Mouse (Mus musculus) spleen, postnatal 10 days (tissue): ENCODE measurements around the gene Phactr1.

ENCODE experiments used
- DNase-seq, 2 experiments: peaks; one replicate each; pipeline ENCODE4 v3.0.0; 2021 to 2022; ENCODE audit warnings: low spot score in 2 of 2

Gene Phactr1

DNA sequence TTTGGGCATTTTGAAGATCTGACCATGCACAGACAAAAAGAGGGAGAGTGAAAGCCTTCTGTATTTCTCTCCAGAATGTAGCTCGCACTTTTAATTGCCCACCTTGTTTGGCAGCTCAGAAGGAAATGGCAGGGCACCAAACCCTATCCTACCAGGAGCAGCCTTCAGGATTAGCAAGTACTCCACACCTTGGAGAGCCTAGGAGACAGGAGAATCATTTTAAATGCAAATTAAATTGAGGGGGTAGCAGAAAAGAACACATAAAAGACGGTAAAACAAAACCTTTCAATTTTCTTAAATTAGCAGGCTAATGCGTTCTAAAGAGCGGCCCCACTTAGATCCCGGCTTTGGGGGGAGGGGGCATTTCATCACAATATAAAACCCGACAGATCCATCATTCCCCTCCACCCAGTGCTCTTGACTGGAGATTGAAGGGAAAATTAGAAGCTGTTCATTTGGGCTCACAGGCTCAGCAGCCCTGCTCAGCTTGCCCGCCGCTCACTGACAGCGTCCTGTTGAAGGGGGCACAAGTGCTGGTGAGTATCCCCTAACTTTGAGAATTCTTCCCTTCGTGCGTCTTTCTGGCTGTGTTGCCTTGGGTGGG is at the start of gene Phactr1:
Gene Phactr1 (plus strand): TSS at position 233 of the 604 bp plus-strand sequence.
- no peak for DNase-seq

DNA sequence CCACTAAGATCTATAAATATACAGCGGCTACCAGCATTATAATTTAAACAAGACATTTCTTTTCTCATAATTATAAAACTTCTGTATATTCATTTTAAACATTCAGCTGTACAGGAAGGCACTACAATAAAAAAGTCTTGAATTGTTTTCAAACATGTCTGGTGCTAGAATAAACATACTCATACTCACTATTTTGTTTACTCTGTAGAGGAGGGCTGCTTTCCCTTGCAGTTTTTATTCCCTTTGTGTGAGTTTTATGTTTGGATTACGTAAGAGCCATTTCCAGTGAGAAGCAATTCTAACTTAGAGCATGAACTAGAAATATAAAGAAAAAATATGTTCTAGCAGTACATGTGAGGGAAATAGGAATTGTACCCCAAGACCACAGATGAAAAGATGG is 45.5 kb upstream of the Phactr1 start:
- DNase-seq: no peak

DNA sequence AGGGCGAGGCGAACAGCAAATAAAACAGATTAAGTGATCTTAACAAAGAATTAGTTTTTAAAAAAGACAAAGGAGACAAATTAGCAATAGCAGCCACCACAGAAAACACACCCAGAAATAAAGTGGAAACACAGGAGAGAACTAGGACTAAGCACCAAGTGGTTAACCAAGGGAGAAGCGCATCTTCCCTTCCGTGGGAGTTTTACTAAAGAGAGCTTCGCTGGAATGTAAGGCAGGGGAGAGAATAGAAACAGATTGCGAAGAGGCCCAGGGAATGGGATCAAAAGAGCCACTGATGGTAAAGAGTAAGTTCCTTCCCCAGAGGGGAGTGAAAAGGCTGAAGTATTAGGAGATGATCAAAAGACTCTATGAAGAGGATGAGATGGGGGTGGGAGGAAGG is 30.2 kb upstream of the Phactr1 start:
- no peak for DNase-seq

DNA sequence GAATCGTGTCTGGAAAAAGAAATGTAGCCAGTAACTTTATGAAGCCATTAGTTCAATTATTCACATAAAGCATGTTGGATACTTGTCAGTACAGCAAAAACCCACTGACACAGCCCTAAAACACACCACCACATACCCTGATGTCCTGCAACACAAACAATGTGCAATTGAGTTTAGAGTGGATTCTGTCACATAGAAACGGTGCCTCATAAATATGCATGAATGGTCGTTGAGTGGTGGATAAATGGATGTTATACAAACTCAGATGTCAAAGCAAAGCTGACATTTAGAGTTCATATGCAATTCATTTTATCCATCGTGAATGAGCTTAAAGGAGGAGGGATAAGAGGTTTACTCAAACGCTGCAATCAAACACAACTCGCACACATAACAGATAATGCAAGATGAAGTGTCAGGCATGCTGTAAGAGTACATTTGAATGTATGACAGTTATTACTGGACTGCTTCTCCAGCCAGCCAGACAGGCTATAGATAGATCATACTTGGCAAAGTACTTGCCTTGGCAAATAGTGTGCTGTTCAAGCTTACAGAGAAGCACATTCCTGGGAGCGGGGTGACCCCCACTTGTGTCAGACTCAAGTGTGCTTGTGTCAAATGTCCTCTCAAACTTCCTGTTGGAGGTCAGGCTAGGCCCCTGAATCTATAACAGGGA is 23.6 kb upstream of the Phactr1 start:
- no peak for DNase-seq

DNA sequence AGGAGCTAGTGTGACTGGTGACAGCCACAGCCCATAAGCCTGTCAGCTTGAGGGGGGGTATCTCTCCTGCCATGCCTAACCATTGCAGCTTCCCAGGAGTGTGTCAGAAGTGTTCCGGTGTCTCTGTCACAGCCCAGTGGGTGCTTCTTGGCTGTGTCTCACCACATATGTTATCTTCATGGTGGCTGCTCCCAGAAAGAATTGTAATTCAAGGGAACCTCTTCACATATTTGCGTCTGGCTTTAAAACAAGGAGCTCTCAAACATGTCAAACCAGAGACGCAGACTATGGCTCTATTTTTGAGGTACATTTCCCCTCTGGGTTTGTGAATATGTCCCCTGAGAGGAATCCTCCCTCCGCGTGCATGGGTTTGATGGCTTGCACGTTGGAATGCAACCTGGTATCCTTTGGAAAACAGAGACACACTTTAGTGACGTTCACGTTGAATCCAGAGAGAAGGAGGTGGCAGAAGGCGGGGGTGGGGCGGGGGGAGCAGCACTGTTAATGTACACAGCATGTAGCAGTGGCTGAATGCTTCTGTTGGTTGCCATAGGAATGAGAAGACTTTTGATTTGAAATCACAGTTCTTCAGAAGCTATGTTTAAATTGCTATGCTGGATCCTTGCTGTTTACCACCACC is 8.7 kb upstream of the Phactr1 start:
- DNase-seq: no peak

DNA sequence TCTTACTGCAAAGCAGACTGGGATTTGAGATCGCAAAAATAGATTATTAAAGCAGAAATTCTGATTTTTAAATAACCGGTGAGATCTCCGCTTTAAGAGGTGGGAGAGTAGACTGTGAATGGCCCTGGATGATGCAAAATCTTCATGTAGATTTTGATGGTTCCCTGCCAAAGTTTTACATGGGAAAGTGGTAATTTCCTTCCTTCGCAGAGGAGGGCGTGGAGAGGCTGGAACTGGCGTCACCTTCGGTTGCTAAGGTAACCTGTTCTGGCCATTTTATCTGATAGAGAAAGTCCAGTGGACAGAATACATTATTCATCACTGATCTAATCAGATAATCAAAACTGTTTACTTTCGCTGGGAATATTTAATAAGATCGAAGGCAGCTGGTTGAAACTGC is 876 bp downstream of the Phactr1 start:
- DNase-seq: no peak

DNA sequence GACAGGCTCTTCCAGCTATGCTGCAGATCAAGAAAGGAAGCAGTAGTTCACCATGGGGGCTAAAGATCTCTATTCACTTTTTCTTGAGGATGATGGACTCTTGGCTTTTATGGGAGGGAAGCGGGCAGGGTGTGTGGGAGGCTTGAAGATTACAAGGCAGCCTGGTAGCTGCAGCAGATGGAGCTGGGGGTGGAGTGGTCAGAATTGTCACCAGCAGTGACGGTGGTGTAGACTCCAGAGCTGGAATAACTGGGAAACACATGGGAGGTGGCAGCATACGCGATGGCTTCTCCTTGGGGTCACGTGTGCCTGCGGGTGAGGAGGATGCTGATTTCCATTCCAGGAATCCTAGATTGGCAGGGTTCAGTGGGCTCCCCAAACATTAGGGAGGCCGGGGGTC is 3.8 kb downstream of the Phactr1 start:
- DNase-seq: no peak

DNA sequence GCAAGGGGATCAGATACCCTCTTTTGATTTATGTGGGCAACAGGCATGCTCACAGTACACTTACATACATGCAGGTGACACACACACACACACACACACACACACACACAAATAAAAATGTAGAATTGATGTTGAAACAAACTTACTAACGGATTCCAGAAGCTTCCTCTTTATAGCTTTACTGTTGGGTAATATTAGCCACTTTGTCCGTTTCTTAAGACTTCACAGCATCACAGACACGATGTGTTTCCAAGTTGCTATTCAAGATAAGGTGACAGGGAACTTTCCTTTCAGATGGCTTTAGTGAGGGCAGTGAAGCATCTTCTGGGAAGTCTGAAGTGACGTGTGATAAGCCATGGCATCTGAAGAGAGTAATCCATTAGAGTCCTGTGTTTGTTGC is 11.8 kb downstream of the Phactr1 start:
- no peak for DNase-seq

DNA sequence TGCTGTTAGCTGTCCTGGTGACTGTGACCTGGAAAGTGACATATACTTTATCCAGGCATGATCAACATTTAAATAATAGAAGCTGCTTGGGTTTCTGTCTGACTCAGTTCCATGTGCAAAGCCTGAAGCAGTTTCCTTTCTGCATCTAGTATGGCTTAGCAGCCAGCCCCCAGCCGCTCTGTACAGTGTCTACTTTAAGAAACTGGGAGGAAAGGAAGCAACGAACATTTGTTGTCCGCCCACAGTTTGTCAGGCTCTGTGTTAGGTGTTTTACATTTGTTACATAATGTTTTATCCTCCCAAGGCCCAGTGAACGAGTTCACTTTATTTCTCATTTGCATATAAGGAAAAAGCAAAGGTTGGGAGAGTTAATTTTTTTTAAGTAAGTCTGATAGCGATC is 16.2 kb downstream of the Phactr1 start:
- no peak for DNase-seq

DNA sequence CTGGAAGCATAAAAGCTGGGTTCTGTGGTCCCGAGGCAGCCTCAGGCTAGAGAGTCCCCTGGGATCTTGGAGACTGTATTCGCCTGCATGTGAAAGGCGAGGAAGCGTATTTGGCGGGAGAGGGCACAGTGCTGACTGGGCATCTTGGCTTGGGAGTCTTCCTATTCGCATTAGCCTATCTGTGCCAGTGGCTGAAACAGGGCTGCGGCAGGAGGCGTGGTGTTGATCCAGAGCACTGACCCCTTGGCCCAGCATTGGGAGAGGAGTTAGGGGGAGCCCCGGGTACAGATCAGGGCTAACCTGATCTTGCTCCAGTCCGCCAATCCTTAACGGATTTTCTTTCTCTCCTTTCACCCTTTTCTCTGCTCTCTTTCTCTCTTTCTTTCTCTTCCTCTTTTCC is 28.7 kb downstream of the Phactr1 start:
- DNase-seq: no peak

DNA sequence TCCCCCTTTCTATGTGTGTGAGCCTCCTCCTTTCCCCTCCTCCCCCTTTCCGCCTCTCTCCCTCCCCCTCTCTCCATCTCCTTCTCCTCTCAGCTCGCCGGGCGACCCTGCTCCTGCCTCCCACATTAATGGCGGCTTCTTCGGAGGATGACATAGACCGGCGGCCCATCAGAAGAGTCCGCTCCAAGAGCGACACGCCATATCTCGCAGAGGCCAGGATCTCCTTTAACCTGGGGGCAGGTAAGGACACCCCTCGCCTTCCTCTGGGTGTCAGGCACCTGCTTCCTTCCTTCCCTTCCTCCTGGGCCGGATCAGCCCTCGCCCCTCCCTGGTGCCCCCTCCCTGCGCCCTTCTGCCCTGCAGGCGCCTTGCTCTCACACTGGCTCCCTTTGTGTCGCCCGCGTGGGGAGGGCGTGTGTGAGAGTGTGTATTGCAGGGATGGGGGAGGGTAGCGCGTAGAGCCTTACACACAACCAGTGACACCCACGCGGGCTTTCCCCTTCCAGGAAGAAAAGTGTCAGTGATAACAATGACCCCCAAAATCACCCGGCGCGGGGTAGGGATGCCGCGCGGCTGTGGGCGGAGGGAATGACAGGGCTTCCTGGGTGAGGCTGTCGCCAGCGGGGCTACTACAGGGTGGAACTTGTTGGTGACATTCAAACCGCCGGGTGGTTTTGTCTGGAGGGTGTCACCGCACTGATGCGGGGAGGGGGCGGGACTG is 29.3 kb downstream of the Phactr1 start:
- no peak for DNase-seq

DNA sequence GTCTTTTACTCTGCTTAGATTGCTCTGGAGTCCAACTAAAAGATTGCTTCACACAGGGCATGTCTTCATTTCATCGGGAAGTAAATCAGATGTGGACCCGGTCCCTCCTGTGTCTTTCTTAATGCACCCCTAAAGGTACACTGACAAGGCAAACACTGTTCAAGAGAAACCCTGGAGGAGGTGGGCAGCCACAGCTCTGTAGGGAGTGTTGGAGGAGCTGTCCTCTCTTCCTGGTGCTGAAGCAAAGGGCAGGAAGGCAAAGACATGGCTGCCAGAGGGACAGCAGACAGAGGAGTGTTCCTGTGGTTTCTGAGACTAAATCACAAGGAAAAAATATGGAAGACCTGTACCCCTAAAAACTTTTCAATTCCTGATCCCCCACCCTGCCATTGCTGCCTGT is 31.1 kb downstream of the Phactr1 start:
- peak in 1 of 2 experiments; percentile 22 for DNase-seq

DNA sequence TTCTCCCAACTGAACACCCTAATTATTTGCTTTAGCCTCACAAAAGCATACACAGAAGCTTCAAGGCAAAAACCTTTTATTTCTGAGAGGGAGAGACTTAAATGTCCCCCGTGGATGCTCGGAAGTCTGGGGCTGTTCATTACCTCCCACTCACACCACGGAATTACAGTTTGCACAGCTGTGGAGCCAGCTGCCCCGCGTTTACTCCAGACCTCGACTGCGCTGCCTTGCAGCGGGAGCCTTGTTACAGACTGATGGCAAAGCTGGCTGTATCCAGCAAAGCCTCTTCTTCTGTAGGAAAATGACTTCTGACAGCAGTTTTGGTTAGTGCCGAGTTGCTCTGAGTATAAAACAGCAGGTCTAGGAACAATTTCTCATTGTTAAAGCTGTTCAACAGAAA is 39.0 kb downstream of the Phactr1 start:
- no peak for DNase-seq

DNA sequence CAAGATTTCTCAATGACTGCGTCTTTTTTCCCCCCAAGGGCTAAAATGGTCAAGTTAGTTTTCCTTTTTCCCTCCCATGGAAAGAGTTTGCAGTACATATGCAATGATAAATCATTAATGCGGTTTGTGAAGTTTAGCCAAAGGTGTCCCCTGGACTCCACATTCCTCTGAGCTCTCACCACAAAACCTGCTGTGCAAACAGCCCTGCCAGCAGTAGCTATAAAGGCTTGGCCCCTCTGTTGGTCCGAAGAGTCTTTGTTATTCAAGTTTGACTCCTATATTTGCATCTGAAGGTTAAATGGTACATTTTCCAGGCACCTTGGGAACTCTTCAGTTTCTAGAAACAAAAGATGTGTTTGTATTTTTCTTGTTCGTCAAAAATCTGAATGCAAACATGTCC is 39.7 kb downstream of the Phactr1 start:
- no peak for DNase-seq

DNA sequence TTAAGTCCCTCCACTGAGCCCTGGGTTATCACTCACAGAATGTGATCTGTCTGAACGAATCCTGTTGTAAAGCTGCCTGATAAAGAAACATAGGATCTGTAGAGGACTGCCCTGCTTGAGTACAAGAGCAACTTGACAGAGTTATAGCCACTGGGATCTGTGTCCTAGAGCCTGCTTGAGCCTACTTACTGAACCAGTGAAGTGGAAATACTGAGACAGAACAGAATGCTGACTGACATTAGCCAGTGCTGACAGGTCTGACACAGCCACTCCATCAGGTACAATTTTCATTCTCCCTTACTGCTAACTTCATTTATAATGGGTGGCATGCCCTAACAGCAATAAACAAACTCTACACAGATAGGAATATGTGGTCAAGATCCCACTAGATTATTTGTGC is 40.2 kb downstream of the Phactr1 start:
- DNase-seq: no peak

DNA sequence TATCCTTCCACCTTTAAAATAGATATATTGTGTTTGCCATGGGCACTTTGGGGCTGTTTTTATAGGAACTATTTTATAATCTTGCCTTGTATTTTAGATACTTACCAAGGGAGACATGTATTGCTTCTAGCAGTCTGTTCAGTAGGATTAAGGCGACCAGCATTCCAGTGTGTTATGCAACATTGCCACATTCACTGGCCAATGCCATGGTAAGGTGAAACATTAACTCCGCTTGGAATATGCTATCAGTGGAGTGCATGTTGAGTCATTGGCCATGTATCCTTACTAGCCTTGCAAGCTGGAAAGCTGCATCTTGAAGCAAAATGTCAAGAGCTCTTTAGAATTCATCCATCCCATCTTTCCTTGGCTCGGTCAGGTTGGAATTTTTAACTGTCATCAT is 43.6 kb downstream of the Phactr1 start:
- no peak for DNase-seq

DNA sequence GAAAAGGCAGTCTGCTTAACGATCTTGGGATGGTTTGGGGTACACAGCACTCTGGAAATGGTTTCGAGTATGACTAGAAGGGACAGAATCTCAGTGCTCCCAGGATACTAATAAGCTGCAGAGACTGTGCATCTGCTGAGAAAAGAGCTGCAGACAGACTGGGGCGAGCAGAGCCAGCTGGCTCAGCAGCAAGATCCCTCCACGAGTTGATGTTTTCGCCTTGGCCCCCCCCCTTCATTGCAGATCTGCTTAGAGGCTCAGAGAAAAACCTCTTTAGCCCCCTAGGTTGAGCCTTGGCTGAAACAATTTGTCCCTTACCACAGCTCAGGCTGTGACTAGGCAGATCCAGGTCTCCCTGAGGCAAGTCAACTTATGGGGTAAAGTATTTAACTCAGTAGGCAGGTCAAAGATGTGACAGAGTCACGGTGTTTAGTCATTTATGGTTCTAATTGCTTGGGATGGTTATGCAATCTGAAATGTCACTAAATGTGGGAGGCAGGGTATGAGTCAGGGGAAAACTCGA is 45.3 kb downstream of the Phactr1 start:
- DNase-seq: no peak

DNA sequence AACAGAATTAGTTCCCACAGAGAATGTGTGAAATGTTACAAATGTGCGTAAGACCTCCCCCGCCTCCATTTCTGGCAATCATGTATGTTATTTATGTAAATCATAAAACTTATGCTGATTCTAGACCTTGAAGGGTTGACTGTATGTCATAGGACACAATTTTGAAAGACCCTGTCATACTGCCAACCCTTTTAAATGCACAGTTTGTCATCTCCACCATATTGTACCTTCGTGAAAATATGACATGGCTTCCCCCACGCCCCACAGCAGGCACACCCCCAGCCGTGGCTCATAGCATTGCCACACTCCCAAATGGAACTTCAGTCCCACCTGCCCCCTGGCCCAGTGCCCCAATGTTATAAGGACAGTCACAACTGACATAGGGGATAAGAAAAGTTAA is 57.1 kb downstream of the Phactr1 start:
- no peak for DNase-seq

DNA sequence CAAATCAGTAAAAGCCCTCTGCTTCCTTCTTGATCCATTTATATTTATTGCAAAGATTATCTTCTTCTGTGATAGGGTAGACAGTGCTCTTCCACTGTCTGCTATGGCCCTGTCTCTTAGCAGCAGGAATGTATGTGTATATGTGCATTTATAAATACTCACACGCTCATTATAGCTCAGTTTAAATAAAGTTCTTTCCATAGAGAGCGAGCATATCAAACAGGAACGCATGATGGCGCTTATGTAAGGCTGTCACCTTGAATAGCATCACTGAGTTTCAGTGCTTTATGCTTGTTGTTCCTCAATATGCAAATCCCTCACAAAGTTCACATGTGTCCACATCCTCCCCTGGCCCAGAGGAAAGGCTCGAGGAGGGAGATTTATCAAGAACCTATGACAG is 57.7 kb downstream of the Phactr1 start:
- no peak for DNase-seq

DNA sequence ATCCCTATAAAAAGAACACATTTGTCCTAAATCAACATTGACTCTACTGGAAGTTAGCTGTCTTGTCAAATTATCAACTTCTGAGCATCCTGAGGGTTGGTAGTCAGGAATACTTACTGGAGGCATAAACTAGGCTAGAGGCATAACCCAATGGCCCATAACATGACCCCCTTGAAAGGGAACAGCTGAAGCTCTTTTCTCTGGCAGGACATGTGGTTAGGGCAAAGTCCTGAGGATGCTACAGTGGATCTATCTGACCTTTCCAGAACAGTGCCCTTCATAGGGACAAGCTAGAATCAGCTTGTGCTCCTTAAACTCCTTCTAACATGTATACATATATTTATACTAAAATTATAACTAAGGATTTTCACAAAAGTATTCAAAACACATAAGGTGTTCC is 61.8 kb downstream of the Phactr1 start:
- no peak for DNase-seq

DNA sequence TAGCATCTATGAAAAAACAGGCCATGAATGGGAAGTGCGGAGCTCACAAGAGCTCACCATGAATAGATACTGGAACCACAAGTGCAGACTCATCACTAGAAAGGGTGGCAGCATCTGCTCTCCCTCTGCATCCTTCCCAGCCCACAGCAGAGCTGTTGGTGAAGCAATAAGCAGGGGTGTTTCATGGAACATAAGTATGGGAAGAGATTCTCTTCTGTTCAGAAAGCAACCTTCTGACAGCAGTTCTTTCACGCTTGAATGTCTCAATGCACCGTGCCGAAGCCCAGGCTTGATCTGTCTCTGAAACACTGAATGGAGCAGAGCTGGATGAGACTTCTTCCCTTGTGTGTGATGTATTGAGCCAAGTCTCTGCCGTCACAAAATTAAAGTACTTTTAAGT is 64.0 kb downstream of the Phactr1 start:
- DNase-seq: no peak

DNA sequence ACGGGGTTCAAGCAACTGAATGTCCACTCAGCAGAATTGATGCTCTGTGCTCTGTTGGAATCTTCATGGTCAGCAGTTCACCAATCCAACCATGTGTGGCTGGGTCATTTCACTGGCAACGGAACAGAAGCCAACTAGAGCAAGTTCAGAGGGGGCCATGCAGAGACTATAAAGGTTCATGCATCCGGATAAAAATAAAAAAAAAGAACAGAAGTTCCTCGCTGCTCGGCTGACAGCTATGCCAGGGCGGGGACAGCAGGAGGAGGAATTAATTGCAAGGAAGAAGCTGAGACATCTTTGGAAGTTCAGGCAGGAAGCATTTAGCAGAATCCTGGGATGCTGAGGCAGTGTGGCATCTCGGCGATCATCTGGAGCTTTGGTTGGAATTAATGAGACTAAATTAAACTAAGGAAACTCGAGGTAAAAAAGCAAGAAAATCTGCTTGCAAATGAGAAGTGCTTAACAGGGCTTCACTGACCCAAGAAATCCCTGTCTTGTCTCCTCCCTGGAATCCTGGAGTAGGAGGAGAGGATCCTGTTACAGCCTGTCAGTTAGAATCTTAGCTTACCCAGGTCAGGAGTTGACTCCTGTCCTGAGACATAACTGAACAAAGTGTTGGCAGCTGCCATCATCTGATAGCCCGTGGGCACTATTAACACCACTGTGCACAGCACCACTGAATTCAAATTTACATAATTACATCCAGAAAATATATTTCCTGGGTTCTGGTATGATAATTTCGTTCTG is 77.4 kb downstream of the Phactr1 start:
- no peak for DNase-seq
